ENCODE assay signal across 2 mouse cellular contexts in the genomic region with DNA sequence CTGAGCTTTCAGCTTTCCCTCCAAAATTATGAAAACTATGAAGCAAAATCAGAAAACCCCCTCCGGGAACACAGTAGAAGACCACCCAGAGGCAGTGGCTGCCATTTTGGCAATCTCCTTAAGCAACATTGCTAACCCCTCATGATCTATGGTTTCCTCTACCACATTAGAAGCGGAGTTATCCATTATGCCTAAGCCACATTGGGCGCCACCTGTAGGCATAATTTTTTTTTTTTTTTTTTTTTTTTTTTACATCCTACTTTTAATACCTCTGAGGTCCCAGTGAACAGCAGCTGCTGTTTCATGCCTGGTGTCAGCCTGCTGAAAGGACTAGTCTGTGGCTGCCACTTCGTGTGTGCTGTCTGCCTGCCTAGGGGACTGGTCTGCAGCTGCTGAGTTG.
A peak's percentile ranks its signal among the peaks of the same experiment; 100 is the strongest.
TF ChIP-seq lines count a peak whose summit lies in the region.

No protein-coding gene starts in this region.

TF ChIP-seq in CH12.LX, 34 proteins besides CTCF, POLR2A, EP300 and RAD21:
- no peak for TF ChIP-seq MAFK (IDR thresholded peaks at IDR 0.05; ENCODE audit: insufficient replicate concordance, low read length)
- TF ChIP-seq ZNF384 (IDR thresholded peaks at IDR 0.05; ENCODE audit: low read depth, low read length): peak; percentile 86
- no peak for TF ChIP-seq NRF1 (IDR thresholded peaks at IDR 0.05; ENCODE audit: low read depth, low read length)
- no peak for TF ChIP-seq ZKSCAN1 (IDR thresholded peaks at IDR 0.05; ENCODE audit: borderline replicate concordance, low read depth, low read length)

TF ChIP-seq in MEL, 35 proteins besides CTCF, POLR2A, EP300 and RAD21:
- TF ChIP-seq GATA1 (IDR thresholded peaks at IDR 0.05; ENCODE audit: low read depth, low read length) (no peak), E2F4 (IDR thresholded peaks at IDR 0.05; ENCODE audit: borderline replicate concordance, low read depth, low read length) (no peak), ZNF384 (IDR thresholded peaks at IDR 0.05; ENCODE audit: low read depth, low read length) (peak; percentile 30; the same call in 1 of the 2 replicates), TBP (IDR thresholded peaks at IDR 0.05; ENCODE audit: low read depth, low read length) (no peak)
TF ChIP-seq in MEL: peak in this region for 1.
